Mouse (Mus musculus) midbrain, embryonic 15.5 days (tissue): Measurements from ENCODE around the gene E030030I06Rik. TPM values are rescaled to one million over a fixed set of nuclear protein-coding genes. Genes with fewer than 3 reads are reported as not detected.
"Not testable (repeated sequence)": the region's sequence is repeated elsewhere in the genome, so short reads cannot be mapped to it uniquely, and the experiment has no call there.

Experiments
- ATAC-seq: fragments of 200-750 bp; cut with Nextera tagmentation; replicated peaks from 2 replicates; pipeline ENCODE4 v1.8.0; 2017; ENCODE audit warnings: moderate TSS enrichment
- H3K27ac ChIP-seq: fragments of 300-500 bp; sonication (generic); 2 replicates; pipeline ENCODE4 v1.5.1; 2015; ENCODE audit warnings: mild to moderate bottlenecking, inconsistent platforms
- H3K27me3 ChIP-seq: fragments of 300-500 bp; sonication (generic); replicated peaks from 2 replicates; pipeline ENCODE4 v1.6.1; 2015; ENCODE audit warnings: inconsistent platforms
- H3K36me3 ChIP-seq: fragments of 300-500 bp; sonication (generic); replicated peaks from 2 replicates; pipeline ENCODE4 v1.6.1; 2015; ENCODE audit warnings: inconsistent platforms
- H3K4me1 ChIP-seq: fragments of 300-500 bp; sonication (generic); 2 replicates; pipeline ENCODE4 v1.6.1; 2015; ENCODE audit warnings: inconsistent platforms
- H3K4me2 ChIP-seq: fragments of 300-500 bp; sonication (generic); 2 replicates; pipeline ENCODE4 v1.6.1; 2015; ENCODE audit warnings: inconsistent platforms, mild to moderate bottlenecking, moderate library complexity
- H3K4me3 ChIP-seq: fragments of 300-500 bp; sonication (generic); 2 replicates; pipeline ENCODE4 v1.5.1; 2015; ENCODE audit warnings: mild to moderate bottlenecking, inconsistent platforms
- H3K9ac ChIP-seq: fragments of 300-500 bp; sonication (generic); 2 replicates; pipeline ENCODE4 v1.6.1; 2015; ENCODE audit warnings: mild to moderate bottlenecking, inconsistent platforms
- H3K9me3 ChIP-seq: fragments of 300-500 bp; sonication (generic); 2 replicates; pipeline ENCODE4 v1.6.1; 2016; ENCODE audit warnings: inconsistent platforms
- WGBS: fragments of 180-500 bp; shearing (Covaris S2); methylation state at CpG from one replicate; pipeline ENCODE4 v1.1.7; 2015; ENCODE audit warnings: mixed read lengths; 5-methylcytosine and 5-hydroxymethylcytosine counted together
- polyA plus RNA-seq: library from polyadenylated mRNA; unstranded; fragments of >200 nt; fragmentation: Nextera tagmentation; extraction: Ambion mirVana; gene quantifications from 2 replicates; pipeline ENCODE4 v1.2.1, GENCODE M21; 2015

Gene E030030I06Rik
- 2.9 and 4.1 TPM in 2 replicates for polyA plus RNA-seq

DNA sequence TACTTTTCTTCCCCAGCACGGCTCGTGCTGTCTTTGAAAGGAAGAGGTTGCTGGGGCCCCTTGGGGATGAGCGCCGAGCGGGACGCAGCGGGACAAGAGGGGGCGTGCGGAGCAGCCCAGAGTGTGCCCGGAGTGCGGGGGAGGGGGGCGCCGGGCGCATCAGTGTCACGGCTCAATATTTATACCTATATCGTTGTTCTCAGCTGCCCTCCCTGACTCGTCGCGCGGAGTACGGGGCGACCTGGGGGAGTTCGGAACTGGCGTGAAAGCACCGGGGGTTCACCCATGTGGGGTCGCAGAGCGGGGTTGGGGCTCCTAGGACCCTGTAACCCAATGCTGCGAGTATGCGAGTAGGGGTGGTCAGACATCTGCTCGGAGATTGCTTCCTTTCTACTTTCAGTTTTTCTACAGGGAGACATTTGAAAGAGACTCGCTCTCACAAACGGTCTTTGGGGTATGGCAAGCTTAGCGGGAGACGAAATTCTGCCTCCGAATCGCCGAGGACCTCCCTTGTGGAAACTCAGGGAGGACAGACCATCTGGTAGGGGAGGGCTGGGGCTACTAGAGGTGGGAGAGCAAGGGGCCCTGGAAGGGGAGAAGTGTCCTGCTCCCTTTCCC, at the start of gene E030030I06Rik:
TSS of gene E030030I06Rik (minus strand) at position 198 of the 618 bp plus-strand sequence.
- Histone ChIP-seq H3K9ac (peak within 1 kb of the TSS; percentile 45; the same call in 1 of the 2 replicates), H3K4me2 (peak within 1 kb of the TSS; percentile 92), H3K4me3 (peak within 1 kb of the TSS; percentile 52), H3K27me3 (peaks cover 24% of the 10 kb centered on the region), H3K4me1 (peaks cover 33% of the 10 kb centered on the region), H3K27ac (no peak within 1 kb of the TSS), H3K9me3 (no peaks in the 10 kb centered on the region), H3K36me3 (no peaks in the 10 kb centered on the region)
- ATAC-seq = peak; percentile 51
- under 1% methylated on average over 37 of the region's 37 CpGs for WGBS

DNA sequence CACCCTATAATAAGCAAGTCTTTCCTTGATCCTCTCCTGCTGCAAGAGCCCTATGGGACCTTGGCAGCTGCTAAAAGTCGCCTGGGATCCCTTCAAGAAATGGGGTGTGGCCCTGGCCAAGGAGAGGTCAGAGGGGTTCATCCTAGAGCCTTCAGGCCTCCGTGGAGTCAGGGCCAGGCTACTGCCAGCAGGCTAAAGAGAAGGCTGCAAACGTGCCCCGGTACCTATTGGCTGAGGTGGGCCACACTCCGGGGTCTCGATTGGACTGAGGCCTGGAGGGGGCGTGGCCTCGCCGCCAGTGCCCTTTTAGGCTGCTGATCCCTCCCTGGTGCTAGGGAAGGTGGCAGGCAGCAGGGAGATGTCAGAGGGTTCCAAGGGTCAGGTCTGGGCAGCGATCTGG, 42.0 kb upstream of the E030030I06Rik start:
- WGBS = 7% methylated on average over 6 of the region's 10 CpGs
- ATAC-seq = peak; percentile 88
- peak overlapping the region; percentile 31; the same call in 1 of the 2 replicates for H3K4me2 ChIP-seq
- not testable (repeated sequence) for H3K27ac ChIP-seq, H3K36me3 ChIP-seq, H3K9ac ChIP-seq, H3K27me3 ChIP-seq, H3K9me3 ChIP-seq, H3K4me3 ChIP-seq, H3K4me1 ChIP-seq

DNA sequence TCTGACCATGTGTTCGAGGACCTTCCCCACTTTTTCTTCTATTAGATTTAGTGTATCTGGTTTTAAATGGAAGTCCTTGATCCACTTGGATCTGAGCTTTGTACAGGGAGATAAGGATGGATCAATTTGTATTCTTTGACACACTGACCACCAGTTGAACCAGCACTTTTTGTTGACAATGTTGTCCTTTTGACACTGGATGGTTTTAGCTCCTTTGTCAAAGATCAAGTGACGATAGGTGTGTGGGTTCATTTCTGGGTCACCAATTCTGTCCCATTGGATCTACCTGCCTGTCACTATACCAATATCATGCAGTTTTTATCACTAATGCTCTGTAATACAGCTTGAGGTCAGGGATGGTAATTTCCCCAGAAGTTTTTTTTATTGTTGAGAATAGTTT, 27.4 kb upstream of the E030030I06Rik start:
- H3K36me3 ChIP-seq, H3K9me3 ChIP-seq, H3K4me2 ChIP-seq, H3K27me3 ChIP-seq, ATAC-seq, H3K4me1 ChIP-seq, H3K4me3 ChIP-seq, H3K9ac ChIP-seq, H3K27ac ChIP-seq: not testable (repeated sequence)
- 92% methylated on average over 2 of the region's 2 CpGs for WGBS

DNA sequence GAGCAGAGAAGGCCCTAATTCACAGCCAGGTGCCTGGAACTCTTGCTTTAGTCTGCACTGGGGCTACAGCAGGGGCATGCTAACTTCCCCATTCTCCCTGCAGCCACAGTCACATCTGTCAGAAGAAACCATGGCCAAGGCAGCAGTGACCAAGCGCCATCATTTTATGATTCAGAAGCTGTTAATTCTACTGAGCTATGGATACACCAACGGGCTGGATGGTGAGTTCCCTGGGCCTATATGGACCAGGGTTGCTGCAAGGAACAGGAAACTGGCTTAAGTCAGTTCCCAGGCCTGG, 25.1 kb upstream of the E030030I06Rik start:
- not testable (repeated sequence) for H3K27ac ChIP-seq, H3K4me1 ChIP-seq, ATAC-seq, H3K9me3 ChIP-seq, H3K4me3 ChIP-seq, H3K9ac ChIP-seq, H3K27me3 ChIP-seq, H3K4me2 ChIP-seq, H3K36me3 ChIP-seq
- WGBS = 90% methylated on average over 2 of the region's 2 CpGs

DNA sequence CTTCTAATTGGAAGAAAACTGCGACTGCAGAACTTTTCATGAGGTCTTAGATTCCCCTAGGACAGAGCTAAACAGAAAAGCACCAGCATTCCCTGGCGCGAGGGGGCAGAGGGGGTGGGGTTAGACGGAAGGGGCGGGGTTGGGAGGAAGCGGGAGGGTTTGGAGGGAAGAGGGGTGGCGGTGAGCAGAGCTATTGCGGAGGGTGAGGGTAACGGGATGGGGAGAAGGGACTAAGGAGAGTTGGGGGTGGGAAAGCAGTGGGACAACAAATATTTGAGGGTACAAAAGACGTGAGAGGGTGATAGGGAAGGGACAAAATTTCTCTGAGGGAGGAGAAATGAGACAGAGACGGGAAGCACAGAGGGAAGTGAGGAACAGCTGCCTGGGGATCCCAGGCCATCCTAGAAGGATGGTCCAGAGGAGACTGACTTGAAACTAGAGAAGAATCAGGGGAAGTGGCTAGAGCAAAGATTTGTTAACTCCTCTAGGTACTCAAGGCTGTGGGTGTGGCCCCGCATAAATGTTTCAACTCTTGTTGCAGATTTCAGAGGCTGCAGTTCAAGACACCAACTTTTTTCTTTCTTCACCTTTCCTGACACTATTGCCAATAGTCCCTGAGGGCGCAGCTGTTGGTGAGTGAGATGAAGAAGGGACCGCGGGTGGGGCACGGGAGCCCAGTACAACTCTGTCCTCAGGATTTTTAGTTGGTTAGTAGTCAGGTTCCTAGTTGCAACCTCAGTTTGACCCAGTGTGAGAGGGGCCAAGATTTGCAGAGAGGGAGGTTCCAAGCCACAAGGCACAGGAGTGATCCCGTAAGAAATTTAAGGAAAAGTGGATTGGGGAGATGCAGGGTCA, 24.5 kb upstream of the E030030I06Rik start:
- H3K4me1 ChIP-seq, H3K9ac ChIP-seq, H3K36me3 ChIP-seq, H3K4me3 ChIP-seq, H3K9me3 ChIP-seq, H3K27ac ChIP-seq, H3K27me3 ChIP-seq: not testable (repeated sequence)
- H3K4me2 ChIP-seq = peak overlapping the region; percentile 15; the same call in 1 of the 2 replicates
- 17% methylated on average over 11 of the region's 17 CpGs for WGBS
- 0 out of 2 replicates have a peak, but pooled peaks have one; percentile 54 for ATAC-seq

DNA sequence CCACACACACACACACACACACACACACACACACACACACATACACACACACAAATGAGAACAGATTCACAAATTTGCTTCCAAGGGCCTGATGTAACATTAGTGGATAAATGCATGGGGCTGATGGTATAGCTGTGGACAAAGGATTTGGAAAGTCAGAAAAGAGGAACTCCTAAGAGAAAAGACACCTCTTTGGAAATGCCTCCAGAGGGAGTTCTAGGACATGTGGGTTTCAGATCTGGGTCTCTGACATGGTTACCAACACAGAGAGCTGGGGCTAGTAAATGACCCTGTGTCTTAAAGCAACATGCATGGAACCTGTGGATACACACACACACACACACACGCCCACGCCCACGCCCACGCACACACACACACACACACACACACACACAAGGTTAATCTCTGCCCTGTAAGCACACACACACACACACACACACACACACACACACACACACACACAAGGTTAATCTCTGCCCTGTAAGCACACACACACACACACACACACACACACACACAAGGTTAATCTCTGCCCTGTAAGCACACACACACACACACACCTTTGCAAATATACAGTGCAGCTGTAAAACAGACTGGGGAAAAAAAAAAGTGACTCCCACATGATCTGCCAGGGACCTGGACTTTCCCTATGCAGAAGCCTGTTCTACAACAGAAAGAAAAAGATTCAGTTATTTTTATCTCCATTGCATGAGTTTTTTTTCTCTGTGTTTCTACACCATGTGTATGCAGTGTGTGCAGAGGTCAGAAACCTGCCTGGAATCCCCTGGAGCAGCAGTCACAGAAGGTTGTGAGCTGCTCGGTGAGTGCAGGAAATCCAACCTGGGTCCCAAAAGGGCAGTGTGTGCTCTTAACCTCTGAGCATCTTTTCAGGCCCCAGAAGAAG, 23.6 kb upstream of the E030030I06Rik start:
- not testable (repeated sequence) for H3K9ac ChIP-seq, H3K4me3 ChIP-seq, H3K27ac ChIP-seq, ATAC-seq, H3K9me3 ChIP-seq, H3K27me3 ChIP-seq, H3K36me3 ChIP-seq, H3K4me1 ChIP-seq
- peak overlapping the region; percentile 15; the same call in 1 of the 2 replicates for H3K4me2 ChIP-seq
- 62% methylated on average over 5 of the region's 5 CpGs for WGBS

DNA sequence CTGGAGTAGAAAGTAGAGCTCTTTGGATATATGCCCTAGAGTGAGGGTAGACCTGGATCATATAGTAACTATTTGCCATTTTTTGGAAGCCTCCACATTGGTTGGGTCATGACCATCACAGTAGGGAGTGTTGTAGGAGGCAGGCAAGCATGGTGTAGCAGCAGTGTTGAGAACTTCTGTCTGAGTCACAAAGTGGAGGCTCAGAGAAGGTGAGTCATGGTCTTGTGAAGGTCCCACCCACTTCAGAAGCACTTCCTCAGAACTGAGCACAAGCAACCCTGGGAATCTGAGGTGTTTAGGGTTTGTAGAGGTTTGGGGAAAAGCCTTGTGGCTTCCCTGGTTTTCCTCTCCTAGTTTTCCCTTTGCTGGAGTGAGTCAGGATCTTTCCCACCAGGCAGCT, 20.0 kb upstream of the E030030I06Rik start:
- not testable (repeated sequence) for H3K27ac ChIP-seq, H3K9me3 ChIP-seq, H3K4me3 ChIP-seq, H3K27me3 ChIP-seq, H3K9ac ChIP-seq, H3K4me1 ChIP-seq, H3K36me3 ChIP-seq, ATAC-seq, H3K4me2 ChIP-seq

DNA sequence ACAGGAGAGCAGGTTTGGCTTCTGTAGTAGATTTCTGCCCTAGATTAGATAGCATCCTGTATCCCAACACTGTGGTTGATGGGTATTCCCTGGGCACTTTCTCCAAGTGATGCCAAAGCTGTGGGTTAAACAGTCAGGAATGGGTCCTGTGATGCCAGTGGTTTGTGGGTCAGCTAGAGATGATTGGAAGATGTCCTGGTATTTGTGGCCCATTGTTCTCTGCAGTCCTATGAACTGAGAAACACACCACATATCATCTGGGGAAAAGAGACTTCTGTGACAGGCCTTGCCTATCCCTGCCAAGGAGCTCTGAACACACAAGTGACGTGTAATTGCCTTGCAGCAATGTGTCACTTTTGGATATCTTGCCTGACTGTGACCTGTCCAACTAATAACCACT, 18.0 kb upstream of the E030030I06Rik start:
- not testable (repeated sequence) for H3K4me1 ChIP-seq, H3K9me3 ChIP-seq, H3K4me2 ChIP-seq, H3K27me3 ChIP-seq, ATAC-seq, H3K27ac ChIP-seq, H3K9ac ChIP-seq, H3K4me3 ChIP-seq, H3K36me3 ChIP-seq
- WGBS = 88% methylated on average over 1 of the region's 1 CpGs

DNA sequence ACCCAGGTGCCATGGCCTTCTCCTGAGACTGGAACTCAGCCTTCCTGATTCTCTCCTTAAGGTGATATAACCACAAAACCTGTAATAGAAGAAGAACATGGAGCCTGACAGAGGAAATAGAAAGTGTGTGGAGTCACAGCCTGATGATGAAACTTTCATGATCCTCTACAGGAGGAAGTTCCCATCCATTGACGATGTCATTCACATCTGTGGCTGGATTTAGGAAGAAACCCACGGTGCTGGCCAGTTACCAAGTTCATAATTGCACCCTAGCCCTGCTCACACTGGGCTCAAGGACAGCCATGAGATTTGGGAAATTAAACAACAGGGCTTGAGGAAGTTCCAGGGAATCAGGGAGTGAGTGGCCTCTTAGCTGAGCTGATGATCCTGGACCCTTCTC, 17.0 kb upstream of the E030030I06Rik start:
- 76% methylated on average over 2 of the region's 2 CpGs for WGBS
- ATAC-seq, H3K36me3 ChIP-seq, H3K4me3 ChIP-seq, H3K27ac ChIP-seq, H3K4me1 ChIP-seq, H3K27me3 ChIP-seq, H3K9ac ChIP-seq, H3K4me2 ChIP-seq, H3K9me3 ChIP-seq: not testable (repeated sequence)

DNA sequence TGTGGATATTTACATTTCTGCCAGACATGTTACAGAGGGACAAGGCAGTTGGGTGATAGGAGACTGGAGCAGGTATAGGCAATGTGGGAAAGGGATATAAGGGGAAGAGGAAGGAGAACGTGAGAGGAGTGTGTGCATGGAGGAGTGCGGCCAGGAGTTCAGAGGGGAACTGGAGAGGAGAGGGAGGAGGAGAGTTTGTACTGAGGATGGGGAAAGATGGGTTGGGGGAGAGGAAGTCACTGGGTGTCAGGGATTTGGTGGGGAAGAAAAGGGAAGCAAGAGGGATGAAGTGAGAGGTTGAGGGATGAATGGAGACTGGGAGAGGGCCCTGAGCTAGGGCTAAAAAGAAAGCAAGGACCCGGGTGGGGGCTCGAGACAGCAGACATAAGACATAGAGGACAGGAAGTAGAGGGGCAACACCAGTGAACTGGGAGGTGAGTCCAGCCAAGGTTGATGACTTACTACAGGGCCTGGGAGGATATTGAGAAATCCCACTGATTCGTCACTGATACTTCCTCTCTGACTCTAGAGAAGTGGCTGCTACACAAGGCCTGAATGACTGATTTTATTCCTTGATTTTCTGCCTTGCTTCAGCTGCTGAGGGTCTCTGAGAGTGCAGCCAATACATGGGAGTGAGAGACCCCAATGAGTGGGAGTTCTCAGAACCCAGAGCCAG, 16.4 kb upstream of the E030030I06Rik start:
- H3K27me3 ChIP-seq, ATAC-seq, H3K9ac ChIP-seq, H3K4me2 ChIP-seq, H3K9me3 ChIP-seq, H3K27ac ChIP-seq, H3K4me1 ChIP-seq, H3K4me3 ChIP-seq, H3K36me3 ChIP-seq: not testable (repeated sequence)
- 71% methylated on average over 5 of the region's 5 CpGs for WGBS

DNA sequence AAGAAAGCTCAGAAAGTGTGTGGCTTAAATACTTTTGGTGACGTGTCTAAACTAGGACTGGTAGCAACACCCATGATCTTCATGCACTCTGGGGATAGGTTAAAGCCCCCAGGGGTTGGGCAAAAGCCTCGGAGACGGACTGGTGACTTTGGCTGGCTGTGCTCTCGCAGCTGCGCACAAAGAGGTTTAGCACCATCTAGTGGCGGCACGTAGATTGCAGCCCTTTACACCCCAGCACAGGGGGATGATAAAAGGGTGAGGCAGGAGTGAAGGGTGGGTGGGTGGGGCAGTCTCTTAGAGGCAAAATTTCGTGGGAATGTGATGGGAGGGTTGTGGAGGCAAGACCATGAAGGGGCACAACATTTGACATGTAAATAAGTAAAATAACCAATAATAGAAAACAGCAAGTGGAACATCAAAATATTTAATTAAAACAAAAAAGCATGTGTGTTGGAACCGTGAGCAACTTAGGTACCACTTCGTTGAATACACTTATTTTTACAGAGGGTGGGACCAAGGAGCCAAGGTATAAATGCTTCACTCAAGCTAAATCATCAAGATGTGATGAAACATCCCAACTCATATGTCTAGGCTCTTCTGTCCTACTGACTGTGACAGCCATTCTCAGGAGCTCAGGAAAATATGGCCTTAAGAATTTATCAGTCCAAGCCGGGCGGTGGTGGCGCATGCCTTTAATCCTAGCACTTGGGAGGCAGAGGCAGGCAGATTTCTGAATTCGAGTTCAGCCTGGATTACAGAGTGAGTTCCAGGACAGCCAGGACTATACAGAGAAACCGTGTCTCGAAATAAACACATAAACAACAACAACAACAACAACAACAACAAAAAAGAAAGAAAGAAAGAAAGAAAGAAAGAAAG, 14.9 kb upstream of the E030030I06Rik start:
- not testable (repeated sequence) for H3K27ac ChIP-seq, H3K9me3 ChIP-seq, H3K9ac ChIP-seq, H3K36me3 ChIP-seq, H3K4me3 ChIP-seq, H3K4me1 ChIP-seq
- peak; percentile 85 for ATAC-seq
- WGBS = 39% methylated on average over 16 of the region's 16 CpGs
- Histone ChIP-seq H3K4me2 (peak overlapping the region; percentile 34), H3K27me3 (peaks cover 18% of the 10 kb centered on the region)
